Mouse (Mus musculus) brain, adult 2 months (tissue): ENCODE results near the gene Tnks2.

Source experiments
- DNase-seq: peaks from one replicate; pipeline ENCODE4 v3.0.0; 2011; ENCODE audit warnings: low read depth, low spot score

Gene Tnks2

DNA sequence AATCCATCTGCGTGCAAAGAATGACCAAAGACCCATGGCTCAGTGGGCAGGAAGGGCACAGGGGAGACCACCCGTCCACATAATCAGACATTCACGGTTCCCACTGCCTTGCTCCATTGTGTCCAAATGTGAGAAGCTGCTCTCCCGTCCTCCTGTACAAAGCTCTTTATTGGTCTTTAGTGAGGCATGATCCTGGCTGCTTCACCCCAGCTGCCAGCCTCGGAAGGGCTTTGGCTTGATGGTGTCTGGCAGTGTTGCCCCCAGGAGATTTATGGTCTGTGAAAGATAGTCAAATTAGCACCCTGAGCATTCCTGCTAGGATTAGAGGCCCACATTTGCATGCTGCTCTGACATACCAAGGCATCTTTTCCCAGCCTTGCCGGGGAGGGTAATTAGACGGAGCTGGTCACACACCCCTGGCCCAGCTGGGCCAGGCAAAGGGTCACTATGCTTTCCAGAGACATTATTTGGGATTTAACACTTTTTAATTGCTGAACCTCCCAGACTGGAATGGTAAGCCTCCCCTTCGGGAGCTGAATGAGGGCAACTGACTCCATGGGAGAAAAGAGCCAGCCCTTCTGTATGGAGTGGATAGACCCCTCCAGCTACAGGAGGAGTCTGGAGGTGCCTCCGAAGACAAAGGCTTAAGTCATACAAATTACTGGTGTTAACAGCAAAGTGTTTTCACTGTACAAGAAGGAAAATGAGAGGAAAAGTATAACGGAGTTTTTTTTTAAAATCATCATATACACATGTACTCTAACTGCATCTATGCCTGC lies 62.9 kb downstream of the Tnks2 start:
- DNase-seq = no peak

DNA sequence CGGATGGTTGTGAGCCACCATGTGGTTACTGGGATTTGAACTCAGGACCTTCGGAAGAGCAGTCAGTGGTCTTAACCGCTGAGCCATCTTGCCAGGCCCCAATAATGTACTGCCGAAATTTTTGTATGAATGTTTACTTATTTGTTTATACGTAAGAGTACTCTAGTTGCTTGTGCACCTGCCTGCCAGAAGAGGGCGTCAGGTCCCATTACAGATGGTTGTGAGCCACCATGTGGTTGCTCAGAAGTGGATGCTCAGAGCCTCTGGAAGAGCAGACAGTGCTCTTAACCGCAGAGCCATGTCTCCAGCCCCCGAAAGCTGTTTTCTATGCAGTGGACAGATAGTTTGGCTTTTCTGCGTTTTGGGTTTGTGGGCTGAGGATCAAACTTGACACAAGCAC lies 63.7 kb downstream of the Tnks2 start:
- peak; percentile 64 for DNase-seq

DNA sequence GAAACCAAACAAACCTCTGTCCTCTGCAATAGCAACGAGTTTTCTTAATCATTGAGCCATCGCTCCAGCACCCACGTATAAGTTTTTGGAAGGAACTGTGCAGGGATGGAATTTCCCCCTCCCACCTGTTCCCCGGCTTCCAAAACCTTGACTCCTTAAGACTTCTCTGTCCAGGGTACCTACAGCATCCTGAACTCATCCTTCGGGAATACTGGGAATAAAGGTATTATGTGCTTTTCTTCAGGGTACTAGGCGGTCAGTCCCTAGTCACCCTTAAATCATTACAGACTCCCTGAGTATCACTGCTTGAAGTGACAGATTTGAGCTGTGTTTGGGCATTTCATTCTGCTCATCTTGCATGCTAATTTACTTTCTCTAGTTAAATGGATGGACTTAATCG lies 69.3 kb downstream of the Tnks2 start:
- DNase-seq = no peak

DNA sequence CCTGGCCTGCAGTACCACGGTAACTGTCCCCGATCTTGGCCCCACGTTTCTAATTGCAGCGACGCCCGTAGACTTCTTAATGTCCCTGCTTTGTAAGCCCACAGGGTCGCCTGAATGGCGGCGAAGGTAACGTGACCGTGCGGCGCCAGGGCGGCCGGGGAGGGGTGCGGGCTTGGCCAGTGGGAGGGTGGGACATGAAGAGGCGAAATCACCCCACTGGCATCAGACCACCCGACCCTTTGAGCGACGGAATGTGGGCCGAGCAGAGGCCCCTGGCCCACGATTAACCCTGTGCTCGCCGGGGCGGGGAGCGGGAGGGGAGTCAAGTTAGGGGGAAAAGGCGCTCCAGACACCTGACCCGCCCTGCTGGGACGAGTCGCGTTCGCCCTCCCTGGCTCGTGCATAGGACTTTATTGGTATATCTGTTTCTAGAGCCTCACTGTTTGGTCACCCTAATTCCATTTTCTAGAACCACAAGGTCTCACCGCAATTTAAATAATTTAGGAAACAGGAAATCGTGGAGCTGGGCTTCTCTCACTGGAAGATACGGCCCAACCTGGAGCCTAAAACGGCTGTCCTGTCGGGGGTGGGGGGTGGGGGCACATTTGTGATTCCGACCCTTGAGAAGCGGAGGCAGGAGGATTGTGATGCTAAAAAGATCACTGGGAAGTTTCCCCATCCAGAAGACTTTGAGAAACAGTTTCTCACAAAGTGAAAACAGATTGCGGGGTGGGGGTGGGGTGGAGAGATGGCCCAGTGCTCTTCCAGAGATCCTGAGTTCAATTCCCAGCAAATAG lies 70.4 kb downstream of the Tnks2 start:
- DNase-seq = peak; percentile 62

- no peak for DNase-seq
Observed at GRCm38 (mm10) chr19:36909150-36909549, 75.1 kb downstream of the Tnks2 start.

GRCm38 (mm10) chr19:36909676-36910292 lies 75.8 kb downstream of the Tnks2 start:
- DNase-seq = peak; percentile 83

DNA sequence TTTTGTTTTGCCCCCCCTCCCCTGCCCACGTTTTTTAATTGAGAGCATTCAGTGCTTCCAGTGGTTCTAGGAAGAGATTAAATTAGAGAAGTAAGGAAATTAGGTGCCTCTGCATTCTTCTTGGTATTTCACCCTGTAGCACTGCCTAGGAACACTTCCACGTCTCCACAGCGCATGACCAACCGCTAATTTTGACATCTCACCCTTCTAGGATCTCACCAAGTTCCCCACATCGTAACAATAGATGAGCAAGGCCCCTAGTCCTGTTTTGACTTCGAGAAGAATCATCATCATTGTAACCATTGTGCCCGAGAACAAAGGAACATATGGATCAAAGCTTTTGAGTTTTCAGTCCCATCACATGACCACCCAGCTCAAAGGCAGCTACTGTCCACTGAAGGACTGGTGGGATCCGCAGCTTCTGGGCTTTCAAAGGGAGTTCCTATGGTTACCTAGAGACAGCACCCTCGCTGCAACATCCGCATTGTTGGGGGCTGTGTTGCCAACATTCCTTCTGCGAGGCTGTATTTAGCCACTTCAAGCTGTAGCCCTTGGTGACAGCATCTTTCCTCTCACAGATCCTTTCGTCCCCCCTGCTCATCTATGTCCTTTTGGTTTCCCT lies 76.5 kb downstream of the Tnks2 start:
- peak; percentile 83 for DNase-seq

DNA sequence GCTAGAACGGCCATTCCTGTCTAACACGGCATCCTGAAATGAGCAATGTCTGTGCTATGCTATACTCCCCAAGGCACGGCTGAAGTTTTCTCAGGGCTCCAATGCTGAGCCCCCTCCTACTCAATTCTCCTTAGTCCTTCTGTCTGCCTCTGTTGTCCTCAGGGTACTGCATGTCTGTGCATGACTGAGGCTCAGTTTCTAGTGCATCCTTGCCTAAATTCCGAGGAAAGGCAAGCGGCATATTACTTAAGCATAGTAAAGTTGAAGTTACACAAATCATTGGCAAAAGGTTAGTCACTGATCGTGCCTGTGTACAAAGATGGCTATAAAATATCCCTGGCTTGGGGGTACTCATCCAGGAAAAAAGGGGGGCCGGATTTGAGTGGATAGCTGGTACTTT lies 79.0 kb downstream of the Tnks2 start:
- no peak for DNase-seq

GRCm38 (mm10) chr19:36916206-36916605 lies 82.2 kb downstream of the Tnks2 start:
- no peak for DNase-seq

DNA sequence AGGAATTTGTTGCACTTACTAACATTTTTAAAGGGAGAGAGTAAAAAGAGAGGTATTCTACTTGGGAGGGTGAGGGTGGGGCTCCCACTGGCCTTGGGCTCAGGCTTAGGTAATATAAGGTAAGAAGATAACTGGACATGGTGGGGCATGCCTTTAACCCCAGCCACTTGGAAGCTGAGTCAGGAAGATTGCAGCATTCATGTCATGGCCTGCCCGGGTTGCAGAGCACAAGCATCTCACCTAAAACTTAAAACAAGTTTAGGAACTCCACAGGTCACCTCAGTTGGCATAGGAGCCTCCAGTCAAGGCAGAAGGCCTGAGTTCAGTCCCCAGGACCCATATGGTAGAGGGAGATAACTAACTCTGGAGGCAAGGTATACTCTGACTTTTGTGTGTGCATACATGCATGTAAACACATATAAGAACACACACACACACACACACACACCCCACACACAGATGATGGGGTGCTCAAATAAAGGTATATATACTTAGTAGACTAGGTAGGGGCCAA lies 82.9 kb downstream of the Tnks2 start:
- DNase-seq = no peak

DNA sequence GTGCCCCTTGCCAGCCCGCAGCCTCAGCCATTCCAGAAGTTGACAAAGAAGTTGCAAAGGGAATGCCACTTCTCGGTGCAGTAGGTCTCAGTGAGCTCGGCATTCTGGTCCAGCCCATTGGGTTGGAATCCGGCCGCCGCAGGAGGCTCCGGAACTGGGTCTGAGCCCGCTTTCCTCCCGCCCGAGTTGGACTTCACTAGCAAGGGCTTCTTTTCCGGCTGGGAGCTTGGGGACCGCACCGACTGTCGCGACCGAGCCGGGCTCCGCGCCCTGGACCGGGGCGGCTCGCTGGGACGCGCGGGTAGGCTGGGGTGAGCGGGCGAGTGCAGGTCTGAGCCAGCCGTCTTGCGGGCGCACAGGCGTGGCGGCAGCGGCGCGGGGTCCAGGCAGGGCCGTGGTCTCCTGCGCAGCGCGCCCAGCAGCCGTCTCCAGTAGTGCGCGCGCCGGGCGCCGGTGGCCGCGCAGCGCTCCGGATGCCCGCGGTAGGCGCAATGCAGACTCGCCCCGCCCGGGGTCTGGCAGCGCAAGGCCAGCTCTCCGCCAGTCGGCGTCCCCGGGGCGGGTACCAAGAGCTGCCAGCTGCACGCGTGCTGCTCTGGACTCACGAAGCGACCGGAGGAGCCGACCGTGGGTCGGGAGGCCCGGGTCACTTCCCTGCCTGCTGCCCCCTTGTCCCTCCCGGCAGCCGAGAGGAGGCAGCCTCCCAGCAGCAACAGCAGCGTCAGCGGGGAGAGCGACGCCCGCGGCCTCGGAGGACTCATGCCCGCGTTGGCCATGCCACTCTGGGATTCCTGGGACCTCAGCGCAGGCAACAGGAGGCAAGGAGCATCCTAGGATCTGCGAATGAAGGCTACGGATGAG lies 84.6 kb downstream of the Tnks2 start:
- peak; percentile 97 for DNase-seq

GRCm38 (mm10) chr19:36919466-36919865 lies 85.4 kb downstream of the Tnks2 start, which contains the start of gene Fgfbp3:
Gene Fgfbp3 (minus strand): TSS chr19:36919615.
- DNase-seq = peak; percentile 29

GRCm38 (mm10) chr19:36922015-36922414 lies 88.0 kb downstream of the Tnks2 start:
- peak; percentile 79 for DNase-seq

GRCm38 (mm10) chr19:36922936-36923335 lies 88.9 kb downstream of the Tnks2 start:
- no peak for DNase-seq

- peak; percentile 98 for DNase-seq
Observed at GRCm38 (mm10) chr19:36925671-36926552, 91.9 kb downstream of the Tnks2 start, which contains the start of gene Btaf1. Gene Btaf1 (plus strand): TSS chr19:36926079.

GRCm38 (mm10) chr19:36926553-36927236 lies 92.7 kb downstream of the Tnks2 start:
- peak; percentile 43 for DNase-seq

GRCm38 (mm10) chr19:36927800-36928361 lies 93.8 kb downstream of the Tnks2 start:
- DNase-seq = no peak

- DNase-seq = no peak
Observed at GRCm38 (mm10) chr19:36929816-36930215, 95.8 kb downstream of the Tnks2 start.

- no peak for DNase-seq
Observed at GRCm38 (mm10) chr19:36932097-36932496, 98.1 kb downstream of the Tnks2 start.
